Mouse (Mus musculus): ENCODE results near the gene Chmp5. TPM values are rescaled to one million over a fixed set of nuclear protein-coding genes. Genes with fewer than 3 reads are reported as not detected.

Gene Chmp5
- total RNA-seq (2023) = 22.7 TPM

GRCm38 (mm10) chr4:40948160-40948708, at the start of gene Chmp5, which contains the start of gene Bag1:
Chmp5 (plus strand) TSS chr4:40948407.
Bag1 (minus strand) TSS chr4:40948294.

GRCm38 (mm10) chr4:40919785-40920184, 28.4 kb upstream of the Chmp5 start, which contains the start of gene Spink4:
Spink4 (plus strand) TSS chr4:40920052.

GRCm38 (mm10) chr4:40970842-40971701, 22.9 kb downstream of the Chmp5 start, which contains the start of gene Nfx1:
Nfx1 (plus strand) TSS chr4:40970906.

Other genes starting within 250 kb of the Chmp5 start
- 25.8 TPM for gene Aptx, start 245.2 kb upstream of the Chmp5 start, total RNA-seq (2023)
- 496 TPM for gene Dnaja1, start 226.3 kb upstream of the Chmp5 start, total RNA-seq (2023)
- 68.1 TPM for gene Smu1, start 190.5 kb upstream of the Chmp5 start, total RNA-seq (2023)
- gene B4galt1, start 94.4 kb upstream of the Chmp5 start, total RNA-seq (2023) = 90.0 TPM
- gene Spink4, start 28.4 kb upstream of the Chmp5 start, total RNA-seq (2023) = not detected
- gene Bag1, start 113 bp upstream of the Chmp5 start, total RNA-seq (2023) = 77.5 TPM
- gene Nfx1, start 22.5 kb downstream of the Chmp5 start, total RNA-seq (2023) = 92.6 TPM
- not detected for gene Aqp7, start 99.7 kb downstream of the Chmp5 start, total RNA-seq (2023)
- gene Aqp3, start 149.8 kb downstream of the Chmp5 start, total RNA-seq (2023) = 36.0 TPM
- 64.9 TPM for gene Nol6, start 176.0 kb downstream of the Chmp5 start, total RNA-seq (2023)
- gene Ube2r2, start 187.3 kb downstream of the Chmp5 start, total RNA-seq (2023) = 62.4 TPM